Mouse (Mus musculus): ENCODE measurements around the gene Rnf167. TPM values are rescaled to one million over a fixed set of nuclear protein-coding genes. Genes with fewer than 3 reads are reported as not detected.

Gene Rnf167
- polyA plus RNA-seq, 1 experiment from 2014 or later, result 109 TPM

- Histone ChIP-seq H3K9ac (ENCODE audit: low read depth, low read length) (no peak overlapping the region), H3K4me1 (ENCODE audit: control insufficient read depth, insufficient read depth, low read length) (peaks cover 12% of the 10 kb centered on the region; the same call in 1 of the 2 replicates), H3K9me3 (ENCODE audit: control insufficient read depth, low read length) (no peaks in the 10 kb centered on the region), H3K36me3 (ENCODE audit: control insufficient read depth, insufficient read depth, low read length) (peaks cover 59% of the 10 kb centered on the region), H3K27ac (ENCODE audit: low read depth, low read length) (no peak overlapping the region), H3K27me3 (ENCODE audit: control insufficient read depth, insufficient read depth, low read length) (0 out of 2 replicates have a peak, but pooled peaks cover 4% of the 10 kb centered on the region), H3K4me2 (replicated peaks; ENCODE audit: low read depth, low read length) (no peak overlapping the region), H3K4me3 (ENCODE audit: low read length) (no peak overlapping the region)
- 76% methylated on average over 7 of the region's 7 CpGs for WGBS
- ATAC-seq (ENCODE audit: low FRiP score, low TSS enrichment), result no peak
Measured at GRCm38 (mm10) chr11:70612505-70612904, 34.5 kb upstream of the Rnf167 start.

GRCm38 (mm10) chr11:70615074-70615473, 32.0 kb upstream of the Rnf167 start:
- WGBS, result 1% methylated on average over 17 of the region's 17 CpGs
- H3K36me3 ChIP-seq (ENCODE audit: control insufficient read depth, insufficient read depth, low read length), result peaks cover 33% of the 10 kb centered on the region
- peaks cover 8% of the 10 kb centered on the region; the same call in 1 of the 2 replicates for H3K4me1 ChIP-seq (ENCODE audit: control insufficient read depth, insufficient read depth, low read length)
- peak overlapping the region; percentile 41 for H3K4me3 ChIP-seq (ENCODE audit: low read length)
- 0 out of 2 replicates have a peak, but pooled peaks cover 4% of the 10 kb centered on the region for H3K27me3 ChIP-seq (ENCODE audit: control insufficient read depth, insufficient read depth, low read length)
- peak; percentile 87 for ATAC-seq (ENCODE audit: low FRiP score, low TSS enrichment)
- peak overlapping the region; percentile 47; the same call in 1 of the 2 replicates for H3K27ac ChIP-seq (ENCODE audit: low read depth, low read length)
- peak overlapping the region; percentile 54 for H3K9ac ChIP-seq (ENCODE audit: low read depth, low read length)
- H3K9me3 ChIP-seq (ENCODE audit: control insufficient read depth, low read length), result no peaks in the 10 kb centered on the region
- peak overlapping the region; percentile 87 for H3K4me2 ChIP-seq (replicated peaks; ENCODE audit: low read depth, low read length)

GRCm38 (mm10) chr11:70615516-70616093, 31.4 kb upstream of the Rnf167 start, which contains the start of gene 4930544D05Rik:
4930544D05Rik (plus strand) TSS chr11:70615848.
- Histone ChIP-seq H3K9ac (ENCODE audit: low read depth, low read length) (peak within 1 kb of the TSS; percentile 54), H3K4me1 (ENCODE audit: control insufficient read depth, insufficient read depth, low read length) (peaks cover 8% of the 10 kb centered on the region; the same call in 1 of the 2 replicates), H3K27ac (ENCODE audit: low read depth, low read length) (peak within 1 kb of the TSS; percentile 47; the same call in 1 of the 2 replicates), H3K4me2 (replicated peaks; ENCODE audit: low read depth, low read length) (peak within 1 kb of the TSS; percentile 87), H3K27me3 (ENCODE audit: control insufficient read depth, insufficient read depth, low read length) (0 out of 2 replicates have a peak, but pooled peaks cover 4% of the 10 kb centered on the region), H3K4me3 (ENCODE audit: low read length) (peak within 1 kb of the TSS; percentile 41), H3K36me3 (ENCODE audit: control insufficient read depth, insufficient read depth, low read length) (peaks cover 28% of the 10 kb centered on the region), H3K9me3 (ENCODE audit: control insufficient read depth, low read length) (no peaks in the 10 kb centered on the region)
- WGBS, result 19% methylated on average over 21 of the region's 21 CpGs
- ATAC-seq (ENCODE audit: low FRiP score, low TSS enrichment), result no peak

- Histone ChIP-seq H3K9ac (ENCODE audit: low read depth, low read length) (0 out of 2 replicates have a peak within 1 kb of the TSS, but pooled peaks have one; percentile 28), H3K9me3 (ENCODE audit: control insufficient read depth, low read length) (no peaks in the 10 kb centered on the region), H3K4me3 (ENCODE audit: low read length) (no peak within 1 kb of the TSS), H3K27ac (ENCODE audit: low read depth, low read length) (no peak within 1 kb of the TSS), H3K27me3 (ENCODE audit: control insufficient read depth, insufficient read depth, low read length) (0 out of 2 replicates have a peak, but pooled peaks cover 4% of the 10 kb centered on the region), H3K4me1 (ENCODE audit: control insufficient read depth, insufficient read depth, low read length) (peaks cover 8% of the 10 kb centered on the region; the same call in 1 of the 2 replicates), H3K4me2 (replicated peaks; ENCODE audit: low read depth, low read length) (no peak within 1 kb of the TSS), H3K36me3 (ENCODE audit: control insufficient read depth, insufficient read depth, low read length) (no peaks in the 10 kb centered on the region)
- ATAC-seq (ENCODE audit: low FRiP score, low TSS enrichment), result no peak
- whole genome bisulfite sequencing, result 40% methylated on average over 1 of the region's 1 CpGs
Measured at GRCm38 (mm10) chr11:70619101-70619500, 27.9 kb upstream of the Rnf167 start, which contains the start of gene Chrne. Chrne (minus strand) TSS chr11:70619216.

GRCm38 (mm10) chr11:70621972-70622814, 24.8 kb upstream of the Rnf167 start:
- Histone ChIP-seq H3K9ac (ENCODE audit: low read depth, low read length) (no peak overlapping the region), H3K4me1 (ENCODE audit: control insufficient read depth, insufficient read depth, low read length) (no peaks in the 10 kb centered on the region), H3K4me3 (ENCODE audit: low read length) (no peak overlapping the region), H3K27me3 (ENCODE audit: control insufficient read depth, insufficient read depth, low read length) (no peaks in the 10 kb centered on the region), H3K4me2 (replicated peaks; ENCODE audit: low read depth, low read length) (no peak overlapping the region), H3K27ac (ENCODE audit: low read depth, low read length) (no peak overlapping the region), H3K9me3 (ENCODE audit: control insufficient read depth, low read length) (no peaks in the 10 kb centered on the region), H3K36me3 (ENCODE audit: control insufficient read depth, insufficient read depth, low read length) (no peaks in the 10 kb centered on the region)
- ATAC-seq (ENCODE audit: low FRiP score, low TSS enrichment), result no peak
- 36% methylated on average over 7 of the region's 7 CpGs for WGBS

GRCm38 (mm10) chr11:70623053-70623742, 23.8 kb upstream of the Rnf167 start:
- no peaks in the 10 kb centered on the region for H3K9me3 ChIP-seq (ENCODE audit: control insufficient read depth, low read length)
- H3K4me3 ChIP-seq (ENCODE audit: low read length), result no peak overlapping the region
- WGBS, result 85% methylated on average over 10 of the region's 10 CpGs
- ATAC-seq (ENCODE audit: low FRiP score, low TSS enrichment), result no peak
- no peaks in the 10 kb centered on the region for H3K27me3 ChIP-seq (ENCODE audit: control insufficient read depth, insufficient read depth, low read length)
- H3K4me1 ChIP-seq (ENCODE audit: control insufficient read depth, insufficient read depth, low read length), result no peaks in the 10 kb centered on the region
- H3K27ac ChIP-seq (ENCODE audit: low read depth, low read length), result no peak overlapping the region
- no peak overlapping the region for H3K9ac ChIP-seq (ENCODE audit: low read depth, low read length)
- no peak overlapping the region for H3K4me2 ChIP-seq (replicated peaks; ENCODE audit: low read depth, low read length)
- H3K36me3 ChIP-seq (ENCODE audit: control insufficient read depth, insufficient read depth, low read length), result no peaks in the 10 kb centered on the region

GRCm38 (mm10) chr11:70625473-70625872, 21.6 kb upstream of the Rnf167 start:
- Histone ChIP-seq H3K4me1 (ENCODE audit: control insufficient read depth, insufficient read depth, low read length) (no peaks in the 10 kb centered on the region), H3K36me3 (ENCODE audit: control insufficient read depth, insufficient read depth, low read length) (no peaks in the 10 kb centered on the region), H3K9ac (ENCODE audit: low read depth, low read length) (no peak overlapping the region), H3K4me3 (ENCODE audit: low read length) (no peak overlapping the region), H3K4me2 (replicated peaks; ENCODE audit: low read depth, low read length) (no peak overlapping the region), H3K9me3 (ENCODE audit: control insufficient read depth, low read length) (no peaks in the 10 kb centered on the region), H3K27ac (ENCODE audit: low read depth, low read length) (no peak overlapping the region), H3K27me3 (ENCODE audit: control insufficient read depth, insufficient read depth, low read length) (no peaks in the 10 kb centered on the region)
- ATAC-seq (ENCODE audit: low FRiP score, low TSS enrichment), result no peak
- 55% methylated on average over 4 of the region's 4 CpGs for WGBS

- 59% methylated on average over 4 of the region's 4 CpGs for WGBS
- Histone ChIP-seq H3K9ac (ENCODE audit: low read depth, low read length) (no peak overlapping the region), H3K4me1 (ENCODE audit: control insufficient read depth, insufficient read depth, low read length) (no peaks in the 10 kb centered on the region), H3K4me2 (replicated peaks; ENCODE audit: low read depth, low read length) (no peak overlapping the region), H3K27ac (ENCODE audit: low read depth, low read length) (no peak overlapping the region), H3K9me3 (ENCODE audit: control insufficient read depth, low read length) (no peaks in the 10 kb centered on the region), H3K36me3 (ENCODE audit: control insufficient read depth, insufficient read depth, low read length) (no peaks in the 10 kb centered on the region), H3K27me3 (ENCODE audit: control insufficient read depth, insufficient read depth, low read length) (no peaks in the 10 kb centered on the region), H3K4me3 (ENCODE audit: low read length) (no peak overlapping the region)
- no peak for ATAC-seq (ENCODE audit: low FRiP score, low TSS enrichment)
Measured at GRCm38 (mm10) chr11:70626877-70627276, 20.2 kb upstream of the Rnf167 start.
